Mouse (Mus musculus): ENCODE measurements around the gene Mvb12b. TPM values are rescaled to one million over a fixed set of nuclear protein-coding genes. Genes with fewer than 3 reads are reported as not detected.

The Mvb12b gene
- polyA plus RNA-seq, 1 experiment = 13.6 TPM

DNA sequence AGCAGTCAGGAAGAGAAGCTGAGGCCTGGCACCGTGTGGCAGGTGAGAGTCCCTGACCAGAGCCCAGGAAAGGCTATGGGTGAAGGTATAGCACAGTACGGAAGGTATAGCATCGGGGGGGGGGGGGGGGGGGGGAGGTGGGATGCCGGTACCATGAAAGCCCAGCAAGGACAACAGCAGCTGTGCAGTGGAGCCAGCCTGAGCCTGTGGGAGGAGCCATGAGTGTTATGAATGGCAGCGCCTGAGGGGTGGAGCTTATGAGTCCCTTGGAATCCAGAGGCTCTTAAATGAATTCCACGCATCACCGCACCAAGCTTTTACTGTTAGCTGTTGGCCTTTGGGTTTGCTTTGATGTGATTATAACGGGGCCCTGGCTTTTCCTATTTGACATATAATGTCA is 123.3 kb downstream of the Mvb12b start:
- WGBS = 67% methylated on average over 6 of the region's 8 CpGs
- no peaks in the 10 kb centered on the region for H3K27me3 ChIP-seq (ENCODE audit: control insufficient read depth, insufficient read depth, low read length)
- DNase-seq (ENCODE audit: low read depth in 1 of 2, low spot score in 2 of 2) = no peak
- no peaks in the 10 kb centered on the region; the same call in 1 of the 2 replicates for H3K4me1 ChIP-seq (ENCODE audit: control insufficient read depth, insufficient read depth, insufficient read length)
- H3K4me3 ChIP-seq (ENCODE audit: extremely low read depth, insufficient read depth, insufficient read length) = no peak overlapping the region
- no peak overlapping the region for H3K27ac ChIP-seq (ENCODE audit: insufficient read depth, low read length)
- no peaks in the 10 kb centered on the region for H3K36me3 ChIP-seq (ENCODE audit: control insufficient read depth, insufficient read depth, low read length)
- TF ChIP-seq POLR2A (IDR thresholded peaks at IDR 0.05; ENCODE audit: low read depth, low read length) (no peak), CTCF (IDR thresholded peaks at IDR 0.05; ENCODE audit: extremely low read depth, insufficient read depth, insufficient read length, insufficient replicate concordance) (no peak)

DNA sequence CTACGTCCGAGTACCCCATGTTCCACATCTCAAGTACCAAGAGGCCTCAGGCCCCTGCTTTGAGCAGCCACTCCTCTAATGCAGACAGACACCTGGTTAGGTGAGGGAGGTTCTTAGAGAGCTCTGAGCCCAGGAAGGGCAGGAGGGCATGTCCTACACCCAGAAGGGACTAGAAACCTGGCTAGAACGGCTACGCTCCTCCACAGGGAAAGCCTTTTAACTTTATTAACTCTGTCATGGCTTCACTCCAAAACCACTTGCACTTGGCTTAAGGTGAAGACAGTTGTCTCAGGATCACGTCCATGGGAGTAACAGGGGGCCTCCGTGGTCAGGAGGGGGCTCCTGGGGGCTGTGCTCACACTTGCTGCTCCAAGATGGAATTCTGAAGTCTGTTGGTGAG is 125.5 kb downstream of the Mvb12b start:
- H3K27me3 ChIP-seq (ENCODE audit: control insufficient read depth, insufficient read depth, low read length) = no peaks in the 10 kb centered on the region
- no peak for DNase-seq (ENCODE audit: low read depth in 1 of 2, low spot score in 2 of 2)
- 80% methylated on average over 6 of the region's 6 CpGs for WGBS
- no peaks in the 10 kb centered on the region for H3K36me3 ChIP-seq (ENCODE audit: control insufficient read depth, insufficient read depth, low read length)
- no peak for TF ChIP-seq POLR2A (IDR thresholded peaks at IDR 0.05; ENCODE audit: low read depth, low read length)
- TF ChIP-seq CTCF (IDR thresholded peaks at IDR 0.05; ENCODE audit: extremely low read depth, insufficient read depth, insufficient read length, insufficient replicate concordance) = no peak
- no peak overlapping the region for H3K4me3 ChIP-seq (ENCODE audit: extremely low read depth, insufficient read depth, insufficient read length)
- no peak overlapping the region for H3K27ac ChIP-seq (ENCODE audit: insufficient read depth, low read length)
- no peaks in the 10 kb centered on the region; the same call in 1 of the 2 replicates for H3K4me1 ChIP-seq (ENCODE audit: control insufficient read depth, insufficient read depth, insufficient read length)

DNA sequence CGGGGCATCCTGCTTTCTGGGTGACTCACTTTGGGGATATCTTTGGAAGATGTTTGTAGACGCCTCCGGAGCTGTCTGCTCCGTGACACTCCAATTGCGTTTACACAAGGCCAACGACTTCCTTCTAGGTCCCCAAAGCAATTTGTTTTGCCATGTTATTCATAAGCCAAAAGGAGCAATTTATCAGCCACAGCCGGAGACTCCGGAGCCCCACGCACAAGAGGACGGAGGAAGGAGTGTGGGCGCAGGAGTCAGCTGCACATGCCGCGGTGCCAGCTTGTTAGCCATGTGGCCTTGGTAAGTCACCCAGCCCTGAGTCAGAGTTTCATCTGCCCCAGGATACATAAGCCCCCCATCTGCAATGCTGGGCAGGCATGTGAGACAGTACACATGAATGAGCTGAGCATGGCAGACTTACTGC is 127.2 kb downstream of the Mvb12b start:
- H3K4me3 ChIP-seq (ENCODE audit: extremely low read depth, insufficient read depth, insufficient read length) = no peak overlapping the region
- no peak for TF ChIP-seq CTCF (IDR thresholded peaks at IDR 0.05; ENCODE audit: extremely low read depth, insufficient read depth, insufficient read length, insufficient replicate concordance)
- TF ChIP-seq POLR2A (IDR thresholded peaks at IDR 0.05; ENCODE audit: low read depth, low read length) = no peak
- H3K27me3 ChIP-seq (ENCODE audit: control insufficient read depth, insufficient read depth, low read length) = no peaks in the 10 kb centered on the region
- H3K4me1 ChIP-seq (ENCODE audit: control insufficient read depth, insufficient read depth, insufficient read length) = peaks cover 5% of the 10 kb centered on the region; the same call in 1 of the 2 replicates
- WGBS = 93% methylated on average over 13 of the region's 13 CpGs
- no peak overlapping the region for H3K27ac ChIP-seq (ENCODE audit: insufficient read depth, low read length)
- H3K36me3 ChIP-seq (ENCODE audit: control insufficient read depth, insufficient read depth, low read length) = no peaks in the 10 kb centered on the region
- DNase-seq (ENCODE audit: low read depth in 1 of 2, low spot score in 2 of 2) = no peak

DNA sequence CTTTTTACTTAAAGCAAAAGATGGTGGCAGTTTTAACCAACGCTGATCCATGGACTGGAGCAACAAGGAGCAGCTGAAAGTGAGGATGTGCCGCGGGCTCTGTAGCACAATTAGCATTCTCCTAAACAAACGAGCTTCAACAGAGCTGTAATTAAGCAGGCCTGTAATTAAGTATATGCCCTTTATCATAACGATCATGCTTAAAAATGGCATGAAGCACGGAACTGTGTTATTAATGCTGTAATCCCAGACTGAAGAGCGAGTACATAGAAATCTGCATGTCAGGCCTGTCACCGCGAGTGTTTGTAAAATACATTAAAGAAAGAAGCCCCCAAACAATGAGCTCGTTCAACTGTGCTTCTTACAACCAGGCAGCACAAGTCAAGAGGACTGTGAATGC is 128.3 kb downstream of the Mvb12b start:
- TF ChIP-seq CTCF (IDR thresholded peaks at IDR 0.05; ENCODE audit: extremely low read depth, insufficient read depth, insufficient read length, insufficient replicate concordance) (no peak), POLR2A (IDR thresholded peaks at IDR 0.05; ENCODE audit: low read depth, low read length) (no peak)
- Histone ChIP-seq H3K4me1 (ENCODE audit: control insufficient read depth, insufficient read depth, insufficient read length) (peaks cover 5% of the 10 kb centered on the region; the same call in 1 of the 2 replicates), H3K4me3 (ENCODE audit: extremely low read depth, insufficient read depth, insufficient read length) (no peak overlapping the region), H3K36me3 (ENCODE audit: control insufficient read depth, insufficient read depth, low read length) (no peaks in the 10 kb centered on the region), H3K27ac (ENCODE audit: insufficient read depth, low read length) (no peak overlapping the region), H3K27me3 (ENCODE audit: control insufficient read depth, insufficient read depth, low read length) (no peaks in the 10 kb centered on the region)
- no peak for DNase-seq (ENCODE audit: low read depth in 1 of 2, low spot score in 2 of 2)
- 93% methylated on average over 10 of the region's 10 CpGs for WGBS

DNA sequence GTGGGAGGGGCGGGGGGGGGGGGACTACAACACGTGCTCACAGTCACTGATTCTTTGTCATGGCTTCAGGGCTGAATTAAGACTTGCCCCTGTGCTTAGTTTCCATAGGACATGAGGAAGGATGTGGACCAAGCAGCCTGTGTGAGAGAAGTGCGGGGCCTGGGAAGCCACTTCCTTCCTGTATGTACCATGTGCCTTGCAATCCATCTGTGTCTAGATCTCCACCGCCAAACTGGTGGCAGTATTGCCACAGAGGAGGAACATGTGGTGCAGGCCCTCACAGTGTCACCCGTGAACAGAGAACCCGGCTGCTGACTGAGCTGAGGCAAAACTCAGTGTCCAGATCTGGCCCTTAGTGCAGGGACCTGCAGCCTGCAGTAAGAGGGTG is 132.1 kb downstream of the Mvb12b start:
- 11% methylated on average over 6 of the region's 6 CpGs for WGBS
- no peak overlapping the region for H3K4me3 ChIP-seq (ENCODE audit: extremely low read depth, insufficient read depth, insufficient read length)
- TF ChIP-seq CTCF (IDR thresholded peaks at IDR 0.05; ENCODE audit: extremely low read depth, insufficient read depth, insufficient read length, insufficient replicate concordance) (no peak), POLR2A (IDR thresholded peaks at IDR 0.05; ENCODE audit: low read depth, low read length) (no peak)
- H3K27me3 ChIP-seq (ENCODE audit: control insufficient read depth, insufficient read depth, low read length) = no peaks in the 10 kb centered on the region
- DNase-seq (ENCODE audit: low read depth in 1 of 2, low spot score in 2 of 2) = no peak
- peaks cover 5% of the 10 kb centered on the region; the same call in 1 of the 2 replicates for H3K4me1 ChIP-seq (ENCODE audit: control insufficient read depth, insufficient read depth, insufficient read length)
- no peak overlapping the region for H3K27ac ChIP-seq (ENCODE audit: insufficient read depth, low read length)
- H3K36me3 ChIP-seq (ENCODE audit: control insufficient read depth, insufficient read depth, low read length) = no peaks in the 10 kb centered on the region

DNA sequence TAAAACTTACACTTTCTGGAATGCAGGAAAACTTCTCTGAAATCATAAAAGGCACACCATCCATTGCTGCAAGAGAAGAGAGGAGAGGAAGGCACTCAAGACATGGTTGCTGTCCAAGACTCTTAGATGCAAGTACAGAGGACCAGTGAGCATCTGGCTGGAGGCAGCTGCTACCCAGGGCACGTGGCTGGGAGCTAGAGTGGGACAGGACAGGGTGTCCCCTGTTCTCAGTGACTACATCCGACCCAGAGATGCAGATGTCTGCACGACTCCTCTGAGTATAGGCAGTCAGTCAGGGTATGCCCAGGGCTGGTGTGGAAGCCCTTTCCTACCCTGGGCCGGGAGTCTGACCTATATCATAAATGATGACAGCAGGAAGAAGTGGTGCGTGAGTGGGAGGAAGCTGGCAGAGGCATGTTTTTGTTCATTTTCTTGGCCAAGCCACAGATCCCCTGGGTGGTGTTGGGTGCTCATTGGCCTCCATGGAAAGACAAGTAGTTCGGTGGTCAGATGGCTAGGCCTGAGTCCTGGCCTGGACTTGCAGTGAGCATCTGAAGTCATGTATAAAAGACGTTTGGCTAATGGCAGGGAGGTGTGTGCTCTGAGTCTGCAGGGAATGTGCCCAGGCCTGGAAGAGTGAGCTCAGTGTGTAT is 132.6 kb downstream of the Mvb12b start:
- no peaks in the 10 kb centered on the region for H3K36me3 ChIP-seq (ENCODE audit: control insufficient read depth, insufficient read depth, low read length)
- no peaks in the 10 kb centered on the region for H3K27me3 ChIP-seq (ENCODE audit: control insufficient read depth, insufficient read depth, low read length)
- H3K4me3 ChIP-seq (ENCODE audit: extremely low read depth, insufficient read depth, insufficient read length) = no peak overlapping the region
- no peak for DNase-seq (ENCODE audit: low read depth in 1 of 2, low spot score in 2 of 2)
- TF ChIP-seq POLR2A (IDR thresholded peaks at IDR 0.05; ENCODE audit: low read depth, low read length) (no peak), CTCF (IDR thresholded peaks at IDR 0.05; ENCODE audit: extremely low read depth, insufficient read depth, insufficient read length, insufficient replicate concordance) (no peak)
- H3K27ac ChIP-seq (ENCODE audit: insufficient read depth, low read length) = no peak overlapping the region
- peaks cover 5% of the 10 kb centered on the region; the same call in 1 of the 2 replicates for H3K4me1 ChIP-seq (ENCODE audit: control insufficient read depth, insufficient read depth, insufficient read length)
- 33% methylated on average over 7 of the region's 7 CpGs for WGBS

DNA sequence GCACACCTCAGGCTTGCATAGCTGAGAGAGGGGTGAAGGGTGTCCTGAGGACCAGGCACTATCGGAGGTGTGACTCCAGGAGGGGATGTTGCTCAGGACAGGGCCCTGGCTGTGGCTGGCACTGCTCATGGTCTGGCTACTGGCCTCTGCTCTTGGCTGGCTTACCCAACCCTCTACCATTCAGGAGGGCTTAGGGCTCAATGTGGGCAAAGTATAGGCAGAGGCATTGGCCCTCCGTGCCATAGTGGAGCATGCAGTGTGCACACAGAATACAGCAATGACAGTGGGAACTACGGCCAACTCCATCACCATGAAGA is 133.5 kb downstream of the Mvb12b start:
- WGBS = 94% methylated on average over 3 of the region's 3 CpGs
- Histone ChIP-seq H3K4me1 (ENCODE audit: control insufficient read depth, insufficient read depth, insufficient read length) (peaks cover 5% of the 10 kb centered on the region; the same call in 1 of the 2 replicates), H3K27me3 (ENCODE audit: control insufficient read depth, insufficient read depth, low read length) (no peaks in the 10 kb centered on the region), H3K27ac (ENCODE audit: insufficient read depth, low read length) (no peak overlapping the region), H3K36me3 (ENCODE audit: control insufficient read depth, insufficient read depth, low read length) (no peaks in the 10 kb centered on the region), H3K4me3 (ENCODE audit: extremely low read depth, insufficient read depth, insufficient read length) (no peak overlapping the region)
- TF ChIP-seq POLR2A (IDR thresholded peaks at IDR 0.05; ENCODE audit: low read depth, low read length) (no peak), CTCF (IDR thresholded peaks at IDR 0.05; ENCODE audit: extremely low read depth, insufficient read depth, insufficient read length, insufficient replicate concordance) (no peak)
- no peak for DNase-seq (ENCODE audit: low read depth in 1 of 2, low spot score in 2 of 2)
